Mouse (Mus musculus) stomach, postnatal 0 days (tissue): ENCODE results near the gene Lrrc55. TPM values are rescaled to one million over a fixed set of nuclear protein-coding genes. Genes with fewer than 3 reads are reported as not detected.

Source experiments
- ATAC-seq: fragments of 200-750 bp; cut with Nextera tagmentation; 2 replicates; pipeline ENCODE4 v1.8.0; 2017; ENCODE audit not compliant: low FRiP score, low TSS enrichment
- DNase-seq: peaks from one replicate; pipeline ENCODE4 v3.0.0-alpha.2; 2016; ENCODE audit warnings: low spot score
- H3K27ac ChIP-seq: fragments of 300-500 bp; sonication (generic); replicated peaks from 2 replicates; pipeline ENCODE4 v1.5.1; 2014; ENCODE audit warnings: mild to moderate bottlenecking, control low read depth
- H3K27me3 ChIP-seq: fragments of 300-500 bp; sonication (generic); 2 replicates; pipeline ENCODE4 v1.6.1; 2014; ENCODE audit warnings: low read length; ENCODE audit not compliant: control insufficient read depth, insufficient read depth
- H3K36me3 ChIP-seq: fragments of 300-500 bp; sonication (generic); 2 replicates; pipeline ENCODE4 v1.6.1; 2014; ENCODE audit warnings: low read length, mixed read lengths; ENCODE audit not compliant: control insufficient read depth, insufficient read depth
- H3K4me1 ChIP-seq: fragments of 300-500 bp; sonication (generic); replicated peaks from 2 replicates; pipeline ENCODE4 v1.6.1; 2014; ENCODE audit warnings: antibody characterized with exemption; ENCODE audit not compliant: control insufficient read depth, insufficient read depth
- H3K4me2 ChIP-seq: fragments of 300-500 bp; sonication (generic); replicated peaks from 2 replicates; pipeline ENCODE4 v1.6.1; 2014; ENCODE audit warnings: low read depth, mild to moderate bottlenecking, control low read depth, moderate library complexity
- H3K4me3 ChIP-seq: fragments of 300-500 bp; sonication (generic); 2 replicates; pipeline ENCODE4 v1.5.1; 2014; ENCODE audit warnings: low read depth, low read length, control low read depth
- H3K9ac ChIP-seq: fragments of 300-500 bp; sonication (generic); 2 replicates; pipeline ENCODE4 v1.6.1; 2014; ENCODE audit warnings: mild to moderate bottlenecking, low read length, control low read depth, mixed read lengths
- H3K9me3 ChIP-seq: fragments of 300-500 bp; sonication (generic); 2 replicates; pipeline ENCODE4 v1.6.1; 2016; ENCODE audit warnings: low read length; ENCODE audit not compliant: control insufficient read depth
- CTCF ChIP-seq: IDR thresholded peaks from 2 replicates; pipeline ENCODE4 v1.5.1; 2016; ENCODE audit warnings: antibody characterized with exemption, low read depth, mild to moderate bottlenecking, moderate library complexity
- EP300 ChIP-seq: optimal IDR thresholded peaks from 2 replicates; pipeline ENCODE3; 2016; ENCODE audit warnings: antibody characterized with exemption
- WGBS: fragments of 180-500 bp; shearing (Covaris S2); extraction: QIAGEN DNeasy Blood & Tissue Kit; methylation state at CpG from one replicate; pipeline ENCODE4 v1.1.7; 2014; 5-methylcytosine and 5-hydroxymethylcytosine counted together
- polyA plus RNA-seq: library from polyadenylated mRNA; unstranded; fragments of >200 nt; fragmentation: Nextera tagmentation; extraction: Ambion mirVana; gene quantifications from 2 replicates; pipeline ENCODE4 v1.2.1, GENCODE M21; 2015

The Lrrc55 gene
- polyA plus RNA-seq, 1 experiment from 2014 or later = 1.1 TPM

DNA sequence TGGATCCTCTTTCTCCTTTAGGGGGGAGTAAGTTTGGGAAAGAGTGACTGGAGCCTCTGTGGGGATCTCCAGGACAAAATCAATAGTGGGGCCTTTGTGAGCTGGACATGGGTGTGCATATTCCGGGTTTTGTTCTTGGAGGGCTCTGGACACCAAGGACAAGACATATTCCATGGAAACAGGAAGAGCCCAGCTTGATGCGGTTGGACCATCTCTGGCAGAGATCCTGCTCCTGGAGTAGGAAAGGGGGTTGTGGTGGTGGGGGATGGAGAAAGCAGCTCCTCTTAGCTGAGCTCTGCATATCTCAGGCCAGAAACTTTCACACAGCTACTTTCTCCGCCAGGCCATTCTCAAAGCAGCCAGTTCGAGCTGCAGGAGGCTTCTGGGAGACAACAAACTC, 57.6 kb downstream of the Lrrc55 start:
- Histone ChIP-seq H3K27ac (no peak overlapping the region), H3K9me3 (no peaks in the 10 kb centered on the region), H3K4me2 (no peak overlapping the region), H3K4me3 (no peak overlapping the region), H3K36me3 (no peaks in the 10 kb centered on the region), H3K9ac (no peak overlapping the region), H3K4me1 (0 out of 2 replicates have a peak, but pooled peaks cover 2% of the 10 kb centered on the region), H3K27me3 (no peaks in the 10 kb centered on the region)
- ATAC-seq = no peak
- TF ChIP-seq CTCF = no peak
- TF ChIP-seq EP300 = no peak
- WGBS = 43% methylated on average over 4 of the region's 4 CpGs
- DNase-seq = no peak

DNA sequence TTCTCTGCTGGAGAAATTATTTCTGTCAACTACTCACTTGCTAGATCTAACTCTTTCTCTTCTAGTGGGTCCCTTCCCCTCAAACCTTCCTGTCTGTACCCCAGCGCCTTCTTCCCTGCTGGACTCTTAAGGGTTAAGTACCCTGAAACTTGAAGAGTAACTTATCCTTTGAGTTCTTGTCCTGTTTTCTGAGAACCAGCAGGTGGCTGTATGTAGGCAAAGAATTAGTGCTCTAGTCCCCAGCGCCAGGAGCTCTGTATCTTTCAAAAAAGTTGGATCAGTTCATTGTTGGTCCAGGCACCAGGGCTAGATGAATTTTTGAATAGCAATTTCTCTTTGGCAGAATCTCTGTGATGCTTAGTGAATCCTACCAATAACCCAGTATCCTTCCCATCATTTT, 58.9 kb downstream of the Lrrc55 start:
- H3K4me3 ChIP-seq = peak overlapping the region; percentile 25

DNA sequence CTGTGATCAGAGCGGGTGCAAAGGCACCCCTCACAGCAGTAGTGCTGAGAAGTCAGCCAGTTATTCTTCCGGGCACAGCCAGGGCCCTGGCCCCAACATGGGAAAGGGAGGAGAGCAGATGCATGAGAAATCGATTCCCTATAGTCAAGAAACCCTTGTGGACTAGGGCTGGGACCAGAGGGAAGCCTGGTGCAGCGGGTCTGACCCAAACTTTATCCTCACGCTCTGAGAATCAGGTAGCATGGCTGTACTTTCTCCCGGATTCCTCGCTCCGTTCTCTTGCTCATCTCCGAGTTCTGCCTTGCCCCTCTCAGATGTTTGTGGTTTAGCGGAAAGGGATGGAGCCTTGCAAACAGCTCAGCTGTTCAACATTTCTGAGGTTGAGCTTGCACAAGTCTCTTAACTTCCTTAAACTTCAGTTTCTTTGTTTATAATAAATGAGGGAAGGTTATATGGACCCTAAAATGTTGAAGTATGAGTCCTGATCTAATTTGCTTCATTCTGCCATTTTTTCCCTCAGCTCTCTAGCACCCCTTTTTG, 59.3 kb downstream of the Lrrc55 start:
- Histone ChIP-seq H3K36me3 (no peaks in the 10 kb centered on the region), H3K4me1 (0 out of 2 replicates have a peak, but pooled peaks cover 2% of the 10 kb centered on the region), H3K4me2 (no peak overlapping the region), H3K9ac (no peak overlapping the region), H3K4me3 (peak overlapping the region; percentile 25), H3K27me3 (no peaks in the 10 kb centered on the region), H3K9me3 (no peaks in the 10 kb centered on the region), H3K27ac (0 out of 2 replicates have a peak overlapping the region, but pooled peaks have one; percentile 40)
- no peak for ATAC-seq
- DNase-seq = no peak
- TF ChIP-seq CTCF (no peak), EP300 (no peak)
- 50% methylated on average over 10 of the region's 10 CpGs for WGBS

More for the DNA sequence above, 58.9 kb downstream of the Lrrc55 start:
- WGBS = 27% methylated on average over 2 of the region's 2 CpGs
- ATAC-seq (no peak), DNase-seq (no peak)
- Histone ChIP-seq H3K4me1 (0 out of 2 replicates have a peak, but pooled peaks cover 2% of the 10 kb centered on the region), H3K36me3 (no peaks in the 10 kb centered on the region), H3K9ac (no peak overlapping the region), H3K27ac (no peak overlapping the region), H3K4me2 (no peak overlapping the region), H3K9me3 (no peaks in the 10 kb centered on the region), H3K27me3 (no peaks in the 10 kb centered on the region)
- no peak for TF ChIP-seq EP300
- peak; percentile 28; the same call in 1 of the 2 replicates for TF ChIP-seq CTCF

DNA sequence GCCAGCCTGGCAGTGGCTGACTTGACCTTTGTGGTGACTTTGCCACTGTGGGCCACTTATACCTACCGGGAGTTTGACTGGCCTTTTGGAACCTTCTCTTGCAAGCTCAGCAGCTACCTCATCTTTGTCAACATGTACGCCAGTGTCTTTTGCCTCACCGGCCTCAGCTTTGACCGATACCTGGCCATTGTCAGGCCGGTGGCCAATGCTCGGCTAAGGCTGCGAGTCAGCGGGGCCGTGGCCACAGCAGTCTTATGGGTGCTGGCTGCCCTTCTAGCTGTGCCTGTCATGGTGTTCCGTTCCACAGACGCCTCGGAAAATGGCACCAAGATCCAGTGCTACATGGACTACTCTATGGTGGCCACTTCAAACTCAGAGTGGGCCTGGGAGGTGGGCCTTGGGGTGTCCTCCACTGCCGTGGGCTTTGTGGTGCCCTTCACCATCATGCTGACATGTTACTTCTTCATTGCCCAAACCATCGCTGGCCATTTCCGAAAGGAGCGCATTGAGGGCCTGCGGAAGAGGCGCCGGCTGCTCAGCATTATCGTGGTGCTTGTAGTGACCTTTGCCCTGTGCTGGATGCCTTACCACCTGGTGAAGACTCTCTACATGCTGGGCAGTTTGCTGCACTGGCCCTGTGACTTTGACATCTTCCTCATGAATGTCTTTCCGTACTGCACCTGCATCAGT, 60.0 kb downstream of the Lrrc55 start:
- H3K9ac ChIP-seq = no peak overlapping the region
- WGBS = 79% methylated on average over 21 of the region's 21 CpGs
- H3K4me1 ChIP-seq = 0 out of 2 replicates have a peak, but pooled peaks cover 2% of the 10 kb centered on the region
- DNase-seq (no peak), ATAC-seq (no peak)
- TF ChIP-seq EP300 (no peak), CTCF (no peak)
- H3K4me3 ChIP-seq = peak overlapping the region; percentile 25
- H3K4me2 ChIP-seq = no peak overlapping the region
- no peaks in the 10 kb centered on the region for H3K27me3 ChIP-seq
- 0 out of 2 replicates have a peak overlapping the region, but pooled peaks have one; percentile 40 for H3K27ac ChIP-seq
- no peaks in the 10 kb centered on the region for H3K9me3 ChIP-seq
- no peaks in the 10 kb centered on the region for H3K36me3 ChIP-seq

DNA sequence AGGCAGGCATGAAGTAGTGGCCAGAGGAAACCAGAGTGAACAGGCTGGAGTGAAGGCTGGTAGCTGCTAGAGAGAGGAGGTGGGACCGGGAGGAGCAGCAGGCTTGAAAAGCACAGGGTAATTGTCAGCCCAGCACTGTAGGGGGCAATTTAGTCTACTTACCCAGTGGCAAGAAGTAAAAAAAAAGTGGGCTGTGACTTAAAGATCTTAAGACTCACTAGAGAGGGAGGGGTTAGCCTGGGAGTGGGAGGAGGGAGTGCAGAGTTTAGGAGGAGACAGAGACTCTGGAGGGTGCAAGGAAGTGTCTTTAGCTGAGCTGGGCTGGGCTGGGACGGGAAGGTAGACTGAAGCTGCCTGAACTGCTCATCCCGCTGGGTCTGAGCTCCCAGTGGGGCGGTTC, 60.9 kb downstream of the Lrrc55 start, which contains the start of gene Aplnr:
TSS of gene Aplnr (plus strand) at position 137 of the 400 bp plus-strand sequence.
- H3K9ac ChIP-seq = 0 out of 2 replicates have a peak within 1 kb of the TSS, but pooled peaks have one; percentile 8
- peak within 1 kb of the TSS; percentile 25 for H3K4me3 ChIP-seq
- 0 out of 2 replicates have a peak within 1 kb of the TSS, but pooled peaks have one; percentile 8 for H3K27ac ChIP-seq
- TF ChIP-seq CTCF (no peak), EP300 (no peak)
- H3K4me2 ChIP-seq = no peak within 1 kb of the TSS
- ATAC-seq (no peak; the same call in 1 of the 2 replicates), DNase-seq (no peak)
- no peaks in the 10 kb centered on the region for H3K9me3 ChIP-seq
- 37% methylated on average over 4 of the region's 4 CpGs for WGBS
- H3K4me1 ChIP-seq = 0 out of 2 replicates have a peak, but pooled peaks cover 2% of the 10 kb centered on the region
- no peaks in the 10 kb centered on the region for H3K27me3 ChIP-seq
- no peaks in the 10 kb centered on the region for H3K36me3 ChIP-seq

DNA sequence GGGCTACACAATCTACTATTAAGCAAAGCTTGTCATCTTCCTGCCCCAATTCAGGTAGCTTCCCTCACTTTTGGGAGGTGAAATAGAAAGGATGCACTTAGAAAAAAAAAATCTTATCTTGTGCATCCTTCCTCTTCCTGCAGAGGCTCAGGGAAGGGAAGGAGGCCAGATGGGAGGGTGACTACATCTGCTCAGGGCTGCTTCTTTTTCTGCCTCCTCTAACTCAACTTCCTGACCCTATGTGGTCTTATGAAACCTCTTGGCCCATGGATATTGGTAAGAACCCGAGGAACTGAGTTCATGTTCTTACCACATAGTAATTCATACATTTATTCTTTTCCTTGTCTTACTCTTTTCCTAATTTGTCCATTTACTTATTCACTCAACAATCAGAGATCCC, 61.9 kb downstream of the Lrrc55 start:
- WGBS = 31% methylated on average over 1 of the region's 1 CpGs
- ATAC-seq (no peak), DNase-seq (no peak)
- TF ChIP-seq EP300 (no peak), CTCF (no peak)
- Histone ChIP-seq H3K36me3 (no peaks in the 10 kb centered on the region), H3K27me3 (no peaks in the 10 kb centered on the region), H3K4me1 (0 out of 2 replicates have a peak, but pooled peaks cover 2% of the 10 kb centered on the region), H3K27ac (no peak overlapping the region), H3K4me2 (no peak overlapping the region), H3K9ac (no peak overlapping the region), H3K9me3 (no peaks in the 10 kb centered on the region), H3K4me3 (no peak overlapping the region)
